Mouse (Mus musculus): Measurements from ENCODE around the gene C1qtnf9.

Gene C1qtnf9

GRCm38 (mm10) chr14:60767884-60768283 lies at the start of gene C1qtnf9:
Gene C1qtnf9 (plus strand): TSS chr14:60768134.
- no peak for DNase-seq (ENCODE audit: low spot score)

GRCm38 (mm10) chr14:60721304-60721703 lies 46.6 kb upstream of the C1qtnf9 start:
- no peak for DNase-seq (ENCODE audit: low spot score)

- DNase-seq (ENCODE audit: low spot score) = no peak
Observed at GRCm38 (mm10) chr14:60721938-60722337, 46.0 kb upstream of the C1qtnf9 start.

- DNase-seq (ENCODE audit: low spot score) = peak; percentile 56
Observed at GRCm38 (mm10) chr14:60726091-60726490, 41.8 kb upstream of the C1qtnf9 start.

- DNase-seq (ENCODE audit: low spot score) = no peak
Observed at GRCm38 (mm10) chr14:60727130-60727529, 40.8 kb upstream of the C1qtnf9 start.

- no peak for DNase-seq (ENCODE audit: low spot score)
Observed at GRCm38 (mm10) chr14:60732081-60732480, 35.9 kb upstream of the C1qtnf9 start.

GRCm38 (mm10) chr14:60732787-60733186 lies 35.1 kb upstream of the C1qtnf9 start:
- peak; percentile 73 for DNase-seq (ENCODE audit: low spot score)

- no peak for DNase-seq (ENCODE audit: low spot score)
Observed at GRCm38 (mm10) chr14:60733706-60734105, 34.2 kb upstream of the C1qtnf9 start.

- DNase-seq (ENCODE audit: low spot score) = no peak
Observed at GRCm38 (mm10) chr14:60735206-60735605, 32.7 kb upstream of the C1qtnf9 start.

GRCm38 (mm10) chr14:60735848-60736547 lies 31.9 kb upstream of the C1qtnf9 start:
- DNase-seq (ENCODE audit: low spot score) = no peak

GRCm38 (mm10) chr14:60736591-60737192 lies 31.2 kb upstream of the C1qtnf9 start:
- no peak for DNase-seq (ENCODE audit: low spot score)

- DNase-seq (ENCODE audit: low spot score) = no peak
Observed at GRCm38 (mm10) chr14:60737202-60737611, 30.7 kb upstream of the C1qtnf9 start.

GRCm38 (mm10) chr14:60738434-60738938 lies 29.4 kb upstream of the C1qtnf9 start:
- no peak for DNase-seq (ENCODE audit: low spot score)

- DNase-seq (ENCODE audit: low spot score) = no peak
Observed at GRCm38 (mm10) chr14:60739155-60739554, 28.8 kb upstream of the C1qtnf9 start.

GRCm38 (mm10) chr14:60739616-60740015 lies 28.3 kb upstream of the C1qtnf9 start:
- no peak for DNase-seq (ENCODE audit: low spot score)

GRCm38 (mm10) chr14:60740507-60740906 lies 27.4 kb upstream of the C1qtnf9 start:
- no peak for DNase-seq (ENCODE audit: low spot score)

- DNase-seq (ENCODE audit: low spot score) = no peak
Observed at GRCm38 (mm10) chr14:60741033-60741432, 26.9 kb upstream of the C1qtnf9 start.

- DNase-seq (ENCODE audit: low spot score) = peak; percentile 37
Observed at GRCm38 (mm10) chr14:60741490-60741981, 26.4 kb upstream of the C1qtnf9 start.

GRCm38 (mm10) chr14:60743681-60744080 lies 24.3 kb upstream of the C1qtnf9 start:
- DNase-seq (ENCODE audit: low spot score) = no peak

GRCm38 (mm10) chr14:60745201-60745600 lies 22.7 kb upstream of the C1qtnf9 start:
- DNase-seq (ENCODE audit: low spot score) = no peak

- no peak for DNase-seq (ENCODE audit: low spot score)
Observed at GRCm38 (mm10) chr14:60746141-60746540, 21.8 kb upstream of the C1qtnf9 start.

GRCm38 (mm10) chr14:60747154-60747870 lies 20.6 kb upstream of the C1qtnf9 start:
- DNase-seq (ENCODE audit: low spot score) = no peak

GRCm38 (mm10) chr14:60749880-60750279 lies 18.1 kb upstream of the C1qtnf9 start:
- DNase-seq (ENCODE audit: low spot score) = no peak

Measured in urinary bladder, postnatal 14 days (tissue).